Mouse (Mus musculus) MEL (cell line): ENCODE results near the gene Tom1l2.

Source experiments
- CTCF ChIP-seq, 3 experiments: IDR thresholded peaks in 2 of 3; conservative IDR thresholded peaks in 1 of 3; 2 replicates each; pipeline ENCODE4 v1.5.1; 2011 to 2012; ENCODE audit warnings: low read length in 3 of 3, low read depth in 2 of 3, mild to moderate bottlenecking in 2 of 3, improper control_type of control experiment in 1 of 3, inconsistent platforms in 1 of 3, mixed read lengths in 1 of 3, moderate library complexity in 1 of 3; ENCODE audit not compliant: control insufficient read depth in 1 of 3, insufficient read depth in 1 of 3, poor library complexity in 1 of 3, severe bottlenecking in 1 of 3
- E2F4 ChIP-seq: IDR thresholded peaks from 2 replicates; pipeline ENCODE4 v1.6.1; 2011; ENCODE audit warnings: low read depth, low read length, improper control_type of control experiment, borderline replicate concordance
- MXI1 ChIP-seq: IDR thresholded peaks from 2 replicates; pipeline ENCODE4 v1.6.1; 2011; ENCODE audit warnings: mild to moderate bottlenecking, low read depth, low read length, improper control_type of control experiment
- NRF1 ChIP-seq: IDR thresholded peaks from 2 replicates; pipeline ENCODE4 v1.6.1; 2014; ENCODE audit warnings: low read depth, mild to moderate bottlenecking, inconsistent platforms, low read length, improper control_type of control experiment, moderate library complexity; ENCODE audit not compliant: poor library complexity, insufficient read depth, severe bottlenecking
- POLR2AphosphoS2 ChIP-seq: IDR thresholded peaks from 2 replicates; pipeline ENCODE4 v1.6.1; 2011; ENCODE audit warnings: low read length, improper control_type of control experiment
- RCOR1 ChIP-seq: IDR thresholded peaks from 2 replicates; pipeline ENCODE4 v1.6.1; 2012; ENCODE audit warnings: low read depth, mild to moderate bottlenecking, inconsistent platforms, low read length, improper control_type of control experiment
- SMC3 ChIP-seq: IDR thresholded peaks from 2 replicates; pipeline ENCODE4 v1.6.1; 2011; ENCODE audit warnings: low read depth, low read length, improper control_type of control experiment
- TAL1 ChIP-seq: IDR thresholded peaks from 2 replicates; pipeline ENCODE4 v1.6.1; 2012; ENCODE audit warnings: mild to moderate bottlenecking, inconsistent platforms, low read length, moderate library complexity, mixed read lengths
- TBP ChIP-seq: IDR thresholded peaks from 2 replicates; pipeline ENCODE4 v1.8.0; 2011; ENCODE audit warnings: low read depth, low read length, improper control_type of control experiment
- USF1 ChIP-seq: IDR thresholded peaks from 2 replicates; pipeline ENCODE4 v1.6.1; 2014; ENCODE audit warnings: low read depth, mild to moderate bottlenecking, inconsistent platforms, low read length, improper control_type of control experiment, moderate library complexity
- USF2 ChIP-seq, 2 experiments: IDR thresholded peaks; 2 replicates each; pipeline ENCODE4 v1.6.1; 2011 to 2012; ENCODE audit warnings: improper control_type of control experiment in 2 of 2, low read length in 2 of 2, borderline replicate concordance in 1 of 2, inconsistent platforms in 1 of 2, low read depth in 1 of 2, mild to moderate bottlenecking in 1 of 2; ENCODE audit not compliant: insufficient read depth in 1 of 2
- ZC3H11A ChIP-seq: IDR thresholded peaks from 2 replicates; pipeline ENCODE4 v1.6.1; 2012; ENCODE audit warnings: low read depth, mild to moderate bottlenecking, inconsistent platforms, low read length, improper control_type of control experiment

GRCm38 (mm10) chr11:60277164-60277740 lies 75.5 kb downstream of the Tom1l2 start:
- TF ChIP-seq SMC3: no peak
- no peak for TF ChIP-seq TBP
- TF ChIP-seq USF1: no peak
- no peak for TF ChIP-seq CTCF (IDR thresholded peaks at IDR 0.05 in 2 of 3, conservative IDR thresholded peaks at IDR 0.05 in 1 of 3; ENCODE audit: control insufficient read depth in 1 of 3, insufficient read depth in 1 of 3, low read depth in 2 of 3, low read length in 3 of 3, poor library complexity in 1 of 3, severe bottlenecking in 1 of 3)
- no peak for TF ChIP-seq TAL1
- no peak for TF ChIP-seq RCOR1
- no peak for TF ChIP-seq E2F4
- no peak for TF ChIP-seq NRF1
- TF ChIP-seq POLR2AphosphoS2: no peak
- no peak for TF ChIP-seq USF2 (IDR thresholded peaks at IDR 0.05; ENCODE audit: borderline replicate concordance in 1 of 2, insufficient read depth in 1 of 2, low read depth in 1 of 2, low read length in 2 of 2)
- no peak for TF ChIP-seq MXI1
- TF ChIP-seq ZC3H11A: no peak
